Mouse (Mus musculus): ENCODE measurements around the gene Retreg1.

DNA sequence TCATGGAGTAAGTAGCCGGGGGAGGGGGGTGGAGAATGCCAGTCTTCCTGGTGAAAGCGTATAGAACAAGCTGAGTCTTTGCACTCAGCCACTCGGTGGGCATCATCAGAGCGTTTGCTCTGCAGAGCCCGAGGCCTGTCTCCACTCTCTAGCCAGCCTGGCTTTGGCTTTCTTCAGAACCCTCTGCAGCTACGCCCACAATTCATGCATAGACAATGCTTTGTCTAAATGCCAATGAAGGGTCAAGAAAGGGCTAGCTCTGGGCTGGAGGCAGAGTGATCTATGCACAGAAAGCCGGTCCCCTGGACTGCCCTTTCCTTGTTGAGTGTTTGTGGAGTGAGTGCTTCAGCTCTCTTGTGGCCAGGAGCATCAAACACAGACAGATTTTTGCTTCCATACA lies 34.8 kb downstream of the Retreg1 start:
- TF ChIP-seq CTCF (conservative IDR thresholded peaks at IDR 0.05; ENCODE audit: insufficient read depth, insufficient read length, low read depth, low read length) (no peak), POLR2A (IDR thresholded peaks at IDR 0.05; ENCODE audit: low read depth, low read length) (no peak)
